In the genomic region with DNA sequence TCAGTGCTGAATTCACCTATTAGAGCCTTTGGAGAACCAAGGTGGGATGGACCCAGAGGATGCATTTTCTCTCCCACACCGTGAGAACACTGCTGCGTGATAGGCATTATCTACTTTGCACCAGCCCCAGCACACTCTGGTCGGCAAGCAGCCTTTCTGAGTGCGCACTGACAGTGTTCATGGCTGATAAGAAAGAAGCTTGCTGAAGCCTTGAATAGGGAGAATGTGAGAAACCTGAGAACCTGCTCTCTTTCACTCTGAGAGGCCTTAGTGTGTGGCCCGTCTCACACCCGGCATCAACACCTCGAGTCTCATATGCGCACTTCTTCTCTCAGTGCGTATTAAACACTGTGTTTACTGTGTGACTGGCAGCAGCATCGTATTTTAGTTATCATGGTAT, we compare ENCODE assay signal across 12 mouse cellular contexts. TPM values are rescaled to one million over a fixed set of nuclear protein-coding genes. Genes with fewer than 3 reads are reported as not detected.
DNase-seq lines count a peak whose midpoint lies in the region; ATAC-seq and TF ChIP-seq lines count a peak whose summit lies in the region.
"Had no signal": no experiment of that assay in that cellular context is flagged by ENCODE, and none has a peak within 500 bp of the region (broad histone marks: within the 10 kb centered on the region; RNA-seq: fewer than 3 reads in every experiment).

No protein-coding gene starts in this region.

- no peak for DNase-seq in lung, embryonic 14.5 days
- DNase-seq in lung, postnatal 4 days: no peak
- DNase-seq in embryo, embryonic 11 days: peak; percentile 12
- DNase-seq in yolk sac, embryonic 10.5 days (ENCODE audit: low spot score): peak; percentile 29
- DNase-seq in cerebellum, postnatal 14 days: no peak
- DNase-seq in kidney, postnatal 14 days: no peak
- DNase-seq: kidney, adult 2 months had no signal

- no peak for TF ChIP-seq CTCF in lung, embryonic 14.5 days (IDR thresholded peaks at IDR 0.05; ENCODE audit: low read depth)

- peak; percentile 71; the same call in 1 of the 2 replicates for ATAC-seq in lung, embryonic 14.5 days (ENCODE audit: insufficient read depth)
- ATAC-seq in liver, embryonic 16.5 days (ENCODE audit: low read depth): peak; percentile 98

- H3K36me3 ChIP-seq in lung, embryonic 14.5 days (ENCODE audit: insufficient read depth): no peaks in the 10 kb centered on the region
- H3K36me3 ChIP-seq in liver, embryonic 16.5 days (ENCODE audit: control insufficient read depth, insufficient read depth): no peaks in the 10 kb centered on the region
- H3K36me3 ChIP-seq: limb, embryonic 15.5 days; midbrain, embryonic 12.5 days had no signal

- H3K4me1 ChIP-seq in lung, embryonic 14.5 days (ENCODE audit: insufficient read depth): peaks cover 4% of the 10 kb centered on the region; the same call in 1 of the 2 replicates
- H3K4me1 ChIP-seq in liver, embryonic 16.5 days (ENCODE audit: control insufficient read depth, low read depth, low read length): peaks cover 35% of the 10 kb centered on the region
- H3K4me1 ChIP-seq: limb, embryonic 15.5 days; midbrain, embryonic 12.5 days had no signal

- H3K27me3 ChIP-seq in lung, embryonic 14.5 days (ENCODE audit: insufficient read depth, low read length): no peaks in the 10 kb centered on the region
- H3K27me3 ChIP-seq in liver, embryonic 16.5 days (ENCODE audit: control insufficient read depth, insufficient read depth, low read depth, low read length): peaks cover 3% of the 10 kb centered on the region; the same call in 1 of the 2 replicates
- H3K27me3 ChIP-seq: CH12.LX; limb, embryonic 15.5 days; midbrain, embryonic 12.5 days had no signal

- H3K4me2 ChIP-seq in lung, embryonic 14.5 days: no peak overlapping the region; the same call in 1 of the 2 replicates
- H3K4me2 ChIP-seq in liver, embryonic 16.5 days (ENCODE audit: low read depth, low read length): peak overlapping the region; percentile 58
- H3K4me2 ChIP-seq: limb, embryonic 15.5 days; midbrain, embryonic 12.5 days had no signal

- H3K9me3 ChIP-seq in lung, embryonic 14.5 days (ENCODE audit: low read depth, low read length): no peaks in the 10 kb centered on the region
- H3K9me3 ChIP-seq in liver, embryonic 16.5 days (replicated peaks; ENCODE audit: control insufficient read depth, low read length): no peaks in the 10 kb centered on the region
- H3K9me3 ChIP-seq: limb, embryonic 15.5 days; midbrain, embryonic 12.5 days had no signal

- H3K4me3 ChIP-seq in lung, embryonic 14.5 days (ENCODE audit: low read depth, low read length): no peak overlapping the region
- peak overlapping the region; percentile 27 for H3K4me3 ChIP-seq in liver, embryonic 16.5 days (ENCODE audit: low read depth, low read length)
- H3K4me3 ChIP-seq: limb, embryonic 15.5 days; midbrain, embryonic 12.5 days had no signal

- no peak overlapping the region for H3K27ac ChIP-seq in lung, embryonic 14.5 days (ENCODE audit: low read depth)
- peak overlapping the region; percentile 97 for H3K27ac ChIP-seq in liver, embryonic 16.5 days (ENCODE audit: low read length)
- H3K27ac ChIP-seq: limb, embryonic 15.5 days; midbrain, embryonic 12.5 days had no signal

- 36% methylated on average over 10 of the region's 10 CpGs for WGBS in lung, embryonic 14.5 days
- WGBS in liver, embryonic 16.5 days (ENCODE audit: insufficient replicate concordance): 25% methylated on average over 10 of the region's 10 CpGs

- no peak overlapping the region for H3K9ac ChIP-seq in lung, embryonic 14.5 days
- H3K9ac ChIP-seq in liver, embryonic 16.5 days (ENCODE audit: low read depth, low read length): peak overlapping the region; percentile 42
- H3K9ac ChIP-seq: limb, embryonic 15.5 days; midbrain, embryonic 12.5 days had no signal

RNA-seq across cellular contexts. Expression of a gene that starts 7.6 kb away (rescaled TPM):
- 49.7 and 55.6 TPM in 2 replicates for polyA plus RNA-seq in lung, embryonic 14.5 days (2014; fragmentation: Nextera tagmentation; extraction: Ambion mirVana)
- 43.0 and 43.1 TPM in 2 replicates for polyA plus RNA-seq in liver, embryonic 16.5 days (2015; fragmentation: Nextera tagmentation; extraction: Ambion mirVana)

RNA-seq across cellular contexts. Expression of a gene that starts 7.8 kb away (rescaled TPM):
- polyA plus RNA-seq in lung, embryonic 14.5 days (2014; fragmentation: Nextera tagmentation; extraction: Ambion mirVana): 0.07 and 0.09 TPM in 2 replicates
- 0.05 TPM in 1 of 2 replicates, not detected in the other for polyA plus RNA-seq in liver, embryonic 16.5 days (2015; fragmentation: Nextera tagmentation; extraction: Ambion mirVana)
- polyA plus RNA-seq: kidney, adult 2 months; limb, embryonic 15.5 days; small intestine, adult 2 months had no signal

Comparison
In these comparisons a context has a peak if more than half of its experiments do, and no peak if none do; other contexts are left out.
1. DNase-seq: peak in embryo, embryonic 11 days (single experiment) and yolk sac, embryonic 10.5 days (single experiment); none in lung, embryonic 14.5 days (single experiment), lung, postnatal 4 days (0 of 2), cerebellum, postnatal 14 days (0 of 2) and kidney, postnatal 14 days (single experiment).